Mouse (Mus musculus) megakaryocyte, embryonic 14.5 days (primary cell): Measurements from ENCODE around the gene Ttll3.

Source experiments
- FLI1 ChIP-seq: IDR thresholded peaks from 2 replicates; pipeline ENCODE4 v1.6.1; 2012; ENCODE audit warnings: low read length, inconsistent platforms, mixed read lengths
- GATA1 ChIP-seq: IDR thresholded peaks from 3 replicates; pipeline ENCODE4 v1.6.1; 2012; ENCODE audit warnings: mixed read lengths, low read length, inconsistent platforms, borderline replicate concordance

GRCm38 (mm10) chr6:113441147-113441680 is 52.2 kb downstream of the Ttll3 start:
- TF ChIP-seq FLI1 = no peak
- no peak for TF ChIP-seq GATA1
